Mouse (Mus musculus): Measurements from ENCODE around the gene Gga1. TPM values are rescaled to one million over a fixed set of nuclear protein-coding genes. Genes with fewer than 3 reads are reported as not detected.
A peak's percentile ranks its signal among the peaks of the same experiment; 100 is the strongest.
"Not testable (repeated sequence)": the region's sequence is repeated elsewhere in the genome, so short reads cannot be mapped to it uniquely, and the experiment has no call there.

Gene Gga1
- polyA plus RNA-seq, 1 experiment from 2014 or later, result 36.4 TPM

GRCm38 (mm10) chr15:78876258-78876696 is 713 bp upstream of the Gga1 start:
- ATAC-seq (ENCODE audit: insufficient read depth, low FRiP score, low TSS enrichment) (0 out of 2 replicates have a peak, but pooled peaks have one; percentile 18), DNase-seq (ENCODE audit: low spot score) (peak; percentile 86)
- Histone ChIP-seq H3K4me3 (ENCODE audit: low read depth, low read length) (peak overlapping the region; percentile 74), H3K9ac (ENCODE audit: low read length) (peak overlapping the region; percentile 88), H3K9me3 (ENCODE audit: control insufficient read depth, low read length) (no peaks in the 10 kb centered on the region), H3K36me3 (ENCODE audit: control insufficient read depth, insufficient read depth, low read length) (no peaks in the 10 kb centered on the region), H3K27ac (ENCODE audit: low read depth, low read length) (peak overlapping the region; percentile 98), H3K4me2 (ENCODE audit: low read depth) (peak overlapping the region; percentile 88), H3K4me1 (ENCODE audit: control insufficient read depth, insufficient read depth, low read length) (peaks cover 6% of the 10 kb centered on the region; the same call in 1 of the 2 replicates), H3K27me3 (ENCODE audit: control insufficient read depth, insufficient read depth, low read length) (no peaks in the 10 kb centered on the region)
- WGBS, result 5% methylated on average over 17 of the region's 17 CpGs

GRCm38 (mm10) chr15:78877810-78878390 is 910 bp downstream of the Gga1 start:
- Histone ChIP-seq H3K27me3 (ENCODE audit: control insufficient read depth, insufficient read depth, low read length) (no peaks in the 10 kb centered on the region), H3K4me1 (ENCODE audit: control insufficient read depth, insufficient read depth, low read length) (peaks cover 6% of the 10 kb centered on the region; the same call in 1 of the 2 replicates), H3K36me3 (ENCODE audit: control insufficient read depth, insufficient read depth, low read length) (no peaks in the 10 kb centered on the region), H3K9ac (ENCODE audit: low read length) (peak overlapping the region; percentile 88), H3K4me3 (ENCODE audit: low read depth, low read length) (peak overlapping the region; percentile 74), H3K27ac (ENCODE audit: low read depth, low read length) (peak overlapping the region; percentile 98), H3K4me2 (ENCODE audit: low read depth) (peak overlapping the region; percentile 88), H3K9me3 (ENCODE audit: control insufficient read depth, low read length) (no peaks in the 10 kb centered on the region)
- WGBS, result under 1% methylated on average over 17 of the region's 17 CpGs
- DNase-seq (ENCODE audit: low spot score) (no peak), ATAC-seq (ENCODE audit: insufficient read depth, low FRiP score, low TSS enrichment) (peak; percentile 31; the same call in 1 of the 2 replicates)

- H3K4me3 ChIP-seq (ENCODE audit: low read depth, low read length); H3K4me1 ChIP-seq (ENCODE audit: control insufficient read depth, insufficient read depth, low read length); ATAC-seq (ENCODE audit: insufficient read depth, low FRiP score, low TSS enrichment); H3K9ac ChIP-seq (ENCODE audit: low read length); H3K27ac ChIP-seq (ENCODE audit: low read depth, low read length); H3K4me2 ChIP-seq (ENCODE audit: low read depth); H3K9me3 ChIP-seq (ENCODE audit: control insufficient read depth, low read length); H3K27me3 ChIP-seq (ENCODE audit: control insufficient read depth, insufficient read depth, low read length); DNase-seq (ENCODE audit: low spot score); H3K36me3 ChIP-seq (ENCODE audit: control insufficient read depth, insufficient read depth, low read length): not testable (repeated sequence)
- WGBS, result 74% methylated on average over 7 of the region's 7 CpGs
Measured at GRCm38 (mm10) chr15:78878792-78879516, 2.0 kb downstream of the Gga1 start.

GRCm38 (mm10) chr15:78880432-78880831 is 3.4 kb downstream of the Gga1 start:
- Histone ChIP-seq H3K4me2 (ENCODE audit: low read depth) (no peak overlapping the region), H3K27me3 (ENCODE audit: control insufficient read depth, insufficient read depth, low read length) (no peaks in the 10 kb centered on the region), H3K9ac (ENCODE audit: low read length) (no peak overlapping the region), H3K27ac (ENCODE audit: low read depth, low read length) (no peak overlapping the region), H3K9me3 (ENCODE audit: control insufficient read depth, low read length) (no peaks in the 10 kb centered on the region), H3K36me3 (ENCODE audit: control insufficient read depth, insufficient read depth, low read length) (peaks cover 14% of the 10 kb centered on the region), H3K4me3 (ENCODE audit: low read depth, low read length) (no peak overlapping the region), H3K4me1 (ENCODE audit: control insufficient read depth, insufficient read depth, low read length) (peaks cover 6% of the 10 kb centered on the region; the same call in 1 of the 2 replicates)
- 94% methylated on average over 8 of the region's 8 CpGs for whole genome bisulfite sequencing
- no peak for ATAC-seq (ENCODE audit: insufficient read depth, low FRiP score, low TSS enrichment)
- no peak for DNase-seq (ENCODE audit: low spot score)

- Histone ChIP-seq H3K4me1 (ENCODE audit: control insufficient read depth, insufficient read depth, low read length) (peaks cover 6% of the 10 kb centered on the region; the same call in 1 of the 2 replicates), H3K9me3 (ENCODE audit: control insufficient read depth, low read length) (no peaks in the 10 kb centered on the region), H3K36me3 (ENCODE audit: control insufficient read depth, insufficient read depth, low read length) (peaks cover 14% of the 10 kb centered on the region), H3K27ac (ENCODE audit: low read depth, low read length) (no peak overlapping the region), H3K4me2 (ENCODE audit: low read depth) (no peak overlapping the region), H3K4me3 (ENCODE audit: low read depth, low read length) (no peak overlapping the region), H3K27me3 (ENCODE audit: control insufficient read depth, insufficient read depth, low read length) (no peaks in the 10 kb centered on the region), H3K9ac (ENCODE audit: low read length) (no peak overlapping the region)
- DNase-seq (ENCODE audit: low spot score), result no peak
- no peak for ATAC-seq (ENCODE audit: insufficient read depth, low FRiP score, low TSS enrichment)
- WGBS, result 88% methylated on average over 3 of the region's 3 CpGs
Measured at GRCm38 (mm10) chr15:78881828-78882227, 4.8 kb downstream of the Gga1 start.

- no peak for DNase-seq (ENCODE audit: low spot score)
- Histone ChIP-seq H3K27ac (ENCODE audit: low read depth, low read length) (no peak overlapping the region), H3K4me3 (ENCODE audit: low read depth, low read length) (no peak overlapping the region), H3K27me3 (ENCODE audit: control insufficient read depth, insufficient read depth, low read length) (no peaks in the 10 kb centered on the region), H3K4me2 (ENCODE audit: low read depth) (no peak overlapping the region), H3K4me1 (ENCODE audit: control insufficient read depth, insufficient read depth, low read length) (peaks cover 3% of the 10 kb centered on the region; the same call in 1 of the 2 replicates), H3K9ac (ENCODE audit: low read length) (no peak overlapping the region), H3K9me3 (ENCODE audit: control insufficient read depth, low read length) (no peaks in the 10 kb centered on the region), H3K36me3 (ENCODE audit: control insufficient read depth, insufficient read depth, low read length) (peaks cover 11% of the 10 kb centered on the region)
- 29% methylated on average over 11 of the region's 13 CpGs for WGBS
- ATAC-seq (ENCODE audit: insufficient read depth, low FRiP score, low TSS enrichment), result no peak
Measured at GRCm38 (mm10) chr15:78889401-78889853, 12.4 kb downstream of the Gga1 start.

- peaks cover 5% of the 10 kb centered on the region for H3K4me1 ChIP-seq (ENCODE audit: control insufficient read depth, insufficient read depth, low read length)
- no peak for ATAC-seq (ENCODE audit: insufficient read depth, low FRiP score, low TSS enrichment)
Measured at GRCm38 (mm10) chr15:78892440-78892839, 15.4 kb downstream of the Gga1 start.

GRCm38 (mm10) chr15:78894726-78895125 is 17.7 kb downstream of the Gga1 start:
- Histone ChIP-seq H3K9ac (ENCODE audit: low read length) (no peak overlapping the region), H3K27me3 (ENCODE audit: control insufficient read depth, insufficient read depth, low read length) (no peaks in the 10 kb centered on the region), H3K27ac (ENCODE audit: low read depth, low read length) (no peak overlapping the region), H3K9me3 (ENCODE audit: control insufficient read depth, low read length) (no peaks in the 10 kb centered on the region), H3K4me3 (ENCODE audit: low read depth, low read length) (no peak overlapping the region), H3K4me2 (ENCODE audit: low read depth) (no peak overlapping the region), H3K4me1 (ENCODE audit: control insufficient read depth, insufficient read depth, low read length) (peaks cover 3% of the 10 kb centered on the region), H3K36me3 (ENCODE audit: control insufficient read depth, insufficient read depth, low read length) (peaks cover 5% of the 10 kb centered on the region; the same call in 1 of the 2 replicates)
- ATAC-seq (ENCODE audit: insufficient read depth, low FRiP score, low TSS enrichment), result no peak
- DNase-seq (ENCODE audit: low spot score), result no peak
- WGBS, result 79% methylated on average over 13 of the region's 13 CpGs

More at GRCm38 (mm10) chr15:78892440-78892839, 15.4 kb downstream of the Gga1 start:
- no peak overlapping the region for H3K27ac ChIP-seq (ENCODE audit: low read depth, low read length)
- no peaks in the 10 kb centered on the region for H3K27me3 ChIP-seq (ENCODE audit: control insufficient read depth, insufficient read depth, low read length)
- no peak for DNase-seq (ENCODE audit: low spot score)
- H3K36me3 ChIP-seq (ENCODE audit: control insufficient read depth, insufficient read depth, low read length), result peaks cover 7% of the 10 kb centered on the region; the same call in 1 of the 2 replicates
- no peaks in the 10 kb centered on the region for H3K9me3 ChIP-seq (ENCODE audit: control insufficient read depth, low read length)
- no peak overlapping the region for H3K4me3 ChIP-seq (ENCODE audit: low read depth, low read length)
- H3K9ac ChIP-seq (ENCODE audit: low read length), result no peak overlapping the region
- 72% methylated on average over 7 of the region's 7 CpGs for WGBS
- no peak overlapping the region for H3K4me2 ChIP-seq (ENCODE audit: low read depth)
